Mouse (Mus musculus) kidney, adult 2 months (tissue): ENCODE results near the gene Olfr1446.

Source experiments
- CTCF ChIP-seq: fragments of 200-500 bp; conservative IDR thresholded peaks from 2 replicates; pipeline ENCODE4 v1.5.1; 2011; ENCODE audit warnings: low read depth, mild to moderate bottlenecking, control low read depth, low read length, moderate library complexity, mixed read lengths; ENCODE audit not compliant: insufficient read depth, insufficient read length
- POLR2A ChIP-seq: fragments of 200-500 bp; IDR thresholded peaks from one replicate; pipeline ENCODE4 v1.6.1; 2011; ENCODE audit warnings: low read depth, low read length, control low read depth

DNA sequence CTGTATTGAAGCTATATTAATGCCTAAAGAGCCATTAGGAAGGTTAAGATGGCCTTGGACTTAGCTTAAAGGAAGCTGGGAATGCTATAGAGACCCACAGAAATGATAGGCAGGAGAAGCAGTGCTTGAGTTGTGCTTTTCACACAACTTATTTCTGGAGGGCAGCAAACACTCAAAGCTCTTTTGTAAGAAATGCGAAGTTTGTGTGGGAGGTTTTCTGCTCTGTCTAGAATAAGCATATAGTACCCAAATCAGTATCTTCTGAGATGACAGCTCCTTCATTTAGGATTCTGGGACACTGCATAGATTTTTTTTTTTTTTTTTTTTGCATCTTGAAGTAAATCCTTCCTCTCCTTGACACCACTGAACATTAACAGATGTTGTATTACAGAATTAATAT, 54.8 kb downstream of the Olfr1446 start:
- TF ChIP-seq CTCF (no peak), POLR2A (no peak)
